Mouse (Mus musculus): ENCODE measurements around the gene Meis1. TPM values are rescaled to one million over a fixed set of nuclear protein-coding genes. Genes with fewer than 3 reads are reported as not detected.

The Meis1 gene
- polyA plus RNA-seq (2014; fragmentation: Nextera tagmentation; extraction: Ambion mirVana): 183 and 189 TPM in 2 replicates

DNA sequence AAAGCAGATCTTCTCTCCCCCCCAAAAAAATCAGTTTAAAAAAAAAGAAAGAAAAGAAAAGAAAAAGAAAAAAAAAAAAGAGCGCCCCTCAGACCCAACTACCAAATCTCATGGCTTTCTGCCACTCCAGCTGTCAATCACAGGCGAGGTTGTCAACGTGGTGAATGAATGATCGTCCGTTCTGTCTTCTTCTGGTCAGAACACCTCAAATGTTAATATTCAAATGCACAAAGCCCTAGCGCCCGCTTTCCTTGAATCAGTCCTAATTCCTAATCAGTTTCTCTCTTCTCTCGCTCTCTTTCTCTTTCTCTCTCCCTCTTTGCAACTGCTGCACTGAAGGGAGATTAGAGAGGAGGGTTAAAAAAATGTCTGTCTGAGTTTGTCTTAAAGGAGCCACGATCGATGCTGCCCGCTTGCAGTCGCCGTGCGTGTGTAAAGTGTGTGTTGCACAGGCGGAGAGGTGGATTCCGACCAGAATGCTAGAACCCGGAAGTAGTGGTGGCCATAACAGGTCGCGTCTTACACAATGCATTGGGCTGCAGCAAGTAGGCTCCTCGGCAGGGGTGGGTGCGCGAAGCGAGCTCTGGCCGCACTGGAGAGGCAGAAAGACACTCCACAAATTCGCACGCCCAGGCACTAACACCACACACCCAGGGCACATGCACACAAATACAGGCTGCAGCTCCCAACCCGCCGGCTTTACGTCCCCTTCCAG is at the start of gene Meis1:
Meis1 (minus strand) TSS at position 497 of the 715 bp plus-strand sequence.
- peak; percentile 89 for ATAC-seq (ENCODE audit: insufficient read depth, low FRiP score, low TSS enrichment)
- under 1% methylated on average over 29 of the region's 29 CpGs for WGBS
- H3K4me1 ChIP-seq (ENCODE audit: control insufficient read depth, insufficient read depth, low read length): peaks cover 25% of the 10 kb centered on the region

DNA sequence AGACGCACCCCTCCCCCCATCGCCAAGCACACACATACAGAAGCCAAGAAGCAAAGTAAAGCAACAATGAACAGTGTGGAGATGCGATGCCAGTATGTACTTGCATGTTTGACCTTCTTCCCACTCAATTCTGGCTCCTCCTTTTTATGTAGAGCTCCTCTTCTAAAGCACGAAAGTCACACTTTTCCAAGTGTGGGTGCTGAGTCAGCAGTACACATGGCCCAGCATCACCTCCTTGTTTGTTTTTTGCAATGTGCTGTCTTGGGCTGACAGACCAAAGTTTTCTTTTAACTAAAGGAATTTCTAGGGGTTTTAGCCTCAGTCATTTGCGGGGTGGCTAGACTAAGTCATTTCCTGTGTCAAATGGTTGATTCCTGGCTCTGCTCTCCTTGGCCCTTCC is 48.5 kb upstream of the Meis1 start:
- DNase-seq (ENCODE audit: low spot score) (no peak), ATAC-seq (ENCODE audit: insufficient read depth, low FRiP score, low TSS enrichment) (no peak)
- Histone ChIP-seq H3K36me3 (ENCODE audit: control insufficient read depth, insufficient read depth, low read length) (no peaks in the 10 kb centered on the region), H3K9ac (ENCODE audit: low read length) (no peak overlapping the region), H3K9me3 (ENCODE audit: control insufficient read depth, low read length) (no peaks in the 10 kb centered on the region), H3K27me3 (ENCODE audit: control insufficient read depth, insufficient read depth, low read length) (no peaks in the 10 kb centered on the region), H3K4me2 (ENCODE audit: low read depth) (no peak overlapping the region), H3K4me3 (ENCODE audit: low read depth, low read length) (no peak overlapping the region), H3K4me1 (ENCODE audit: control insufficient read depth, insufficient read depth, low read length) (no peaks in the 10 kb centered on the region), H3K27ac (ENCODE audit: low read depth, low read length) (no peak overlapping the region)
- 83% methylated on average over 5 of the region's 5 CpGs for WGBS

More for the DNA sequence above, at the start of gene Meis1:
- peak within 1 kb of the TSS; percentile 99 for H3K9ac ChIP-seq (ENCODE audit: low read length)
- H3K27ac ChIP-seq (ENCODE audit: low read depth, low read length): peak within 1 kb of the TSS; percentile 98
- peak within 1 kb of the TSS; percentile 92 for H3K4me2 ChIP-seq (ENCODE audit: low read depth)
- H3K27me3 ChIP-seq (ENCODE audit: control insufficient read depth, insufficient read depth, low read length): no peaks in the 10 kb centered on the region
- H3K36me3 ChIP-seq (ENCODE audit: control insufficient read depth, insufficient read depth, low read length): no peaks in the 10 kb centered on the region; the same call in 1 of the 2 replicates
- peak within 1 kb of the TSS; percentile 89 for H3K4me3 ChIP-seq (ENCODE audit: low read depth, low read length)
- DNase-seq (ENCODE audit: low spot score): peak; percentile 93
- no peaks in the 10 kb centered on the region for H3K9me3 ChIP-seq (ENCODE audit: control insufficient read depth, low read length)

DNA sequence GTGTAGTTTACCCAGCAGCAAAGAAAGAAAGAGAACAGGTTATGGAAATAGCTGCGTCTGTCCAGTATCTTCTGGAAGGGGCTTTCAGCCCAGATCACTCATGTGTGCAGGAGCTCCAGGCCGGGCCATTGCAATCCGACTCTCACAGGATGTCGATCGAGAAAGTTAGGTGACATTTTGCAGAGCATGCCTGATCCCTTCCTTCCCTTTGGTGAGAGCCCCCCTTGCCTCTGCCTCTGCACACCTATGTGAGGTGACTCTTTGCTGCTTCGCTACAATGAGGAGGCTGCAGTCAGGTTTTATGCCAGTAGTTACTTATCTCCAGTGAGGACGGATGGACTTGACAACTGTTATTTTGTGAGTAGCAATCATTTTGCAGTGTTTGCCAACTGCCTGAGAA is 30.5 kb upstream of the Meis1 start:
- Histone ChIP-seq H3K4me3 (ENCODE audit: low read depth, low read length) (no peak overlapping the region), H3K4me2 (ENCODE audit: low read depth) (no peak overlapping the region), H3K27me3 (ENCODE audit: control insufficient read depth, insufficient read depth, low read length) (no peaks in the 10 kb centered on the region), H3K9ac (ENCODE audit: low read length) (no peak overlapping the region), H3K36me3 (ENCODE audit: control insufficient read depth, insufficient read depth, low read length) (no peaks in the 10 kb centered on the region), H3K9me3 (ENCODE audit: control insufficient read depth, low read length) (no peaks in the 10 kb centered on the region), H3K27ac (ENCODE audit: low read depth, low read length) (no peak overlapping the region), H3K4me1 (ENCODE audit: control insufficient read depth, insufficient read depth, low read length) (no peaks in the 10 kb centered on the region)
- 77% methylated on average over 7 of the region's 7 CpGs for WGBS
- ATAC-seq (ENCODE audit: insufficient read depth, low FRiP score, low TSS enrichment): no peak
- no peak for DNase-seq (ENCODE audit: low spot score)

DNA sequence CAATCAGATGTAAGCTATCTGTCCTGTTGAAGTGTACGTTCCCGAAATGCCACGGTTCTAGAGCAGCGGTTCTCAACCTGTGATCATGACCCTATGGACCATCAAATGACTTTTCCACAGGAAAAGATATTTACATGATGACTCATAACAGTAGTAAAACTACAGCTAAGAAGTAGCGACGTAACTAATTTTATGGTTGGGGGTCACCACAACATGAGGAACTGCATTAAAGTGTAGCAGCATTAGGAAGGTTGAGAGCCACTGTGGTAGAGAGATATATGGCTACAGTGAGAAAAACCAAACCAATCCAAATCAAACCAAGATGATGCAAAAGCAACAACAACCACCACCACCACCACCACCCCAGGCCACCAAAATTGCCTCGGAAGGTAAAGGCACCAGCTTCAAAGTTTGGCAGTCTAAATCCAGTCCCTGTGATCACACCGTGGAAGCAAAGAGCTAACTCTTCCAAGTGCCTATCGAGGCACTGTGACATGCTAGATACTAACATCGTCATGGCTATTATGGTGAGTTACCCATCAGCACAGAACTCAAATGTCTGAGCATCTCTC is 17.9 kb upstream of the Meis1 start:
- DNase-seq (ENCODE audit: low spot score) (no peak), ATAC-seq (ENCODE audit: insufficient read depth, low FRiP score, low TSS enrichment) (no peak)
- H3K36me3 ChIP-seq (ENCODE audit: control insufficient read depth, insufficient read depth, low read length): no peaks in the 10 kb centered on the region
- H3K4me3 ChIP-seq (ENCODE audit: low read depth, low read length): no peak overlapping the region
- no peak overlapping the region for H3K4me2 ChIP-seq (ENCODE audit: low read depth)
- H3K27ac ChIP-seq (ENCODE audit: low read depth, low read length): no peak overlapping the region
- H3K27me3 ChIP-seq (ENCODE audit: control insufficient read depth, insufficient read depth, low read length): no peaks in the 10 kb centered on the region
- no peak overlapping the region for H3K9ac ChIP-seq (ENCODE audit: low read length)
- WGBS: 93% methylated on average over 10 of the region's 10 CpGs
- H3K4me1 ChIP-seq (ENCODE audit: control insufficient read depth, insufficient read depth, low read length): no peaks in the 10 kb centered on the region
- no peaks in the 10 kb centered on the region for H3K9me3 ChIP-seq (ENCODE audit: control insufficient read depth, low read length)

DNA sequence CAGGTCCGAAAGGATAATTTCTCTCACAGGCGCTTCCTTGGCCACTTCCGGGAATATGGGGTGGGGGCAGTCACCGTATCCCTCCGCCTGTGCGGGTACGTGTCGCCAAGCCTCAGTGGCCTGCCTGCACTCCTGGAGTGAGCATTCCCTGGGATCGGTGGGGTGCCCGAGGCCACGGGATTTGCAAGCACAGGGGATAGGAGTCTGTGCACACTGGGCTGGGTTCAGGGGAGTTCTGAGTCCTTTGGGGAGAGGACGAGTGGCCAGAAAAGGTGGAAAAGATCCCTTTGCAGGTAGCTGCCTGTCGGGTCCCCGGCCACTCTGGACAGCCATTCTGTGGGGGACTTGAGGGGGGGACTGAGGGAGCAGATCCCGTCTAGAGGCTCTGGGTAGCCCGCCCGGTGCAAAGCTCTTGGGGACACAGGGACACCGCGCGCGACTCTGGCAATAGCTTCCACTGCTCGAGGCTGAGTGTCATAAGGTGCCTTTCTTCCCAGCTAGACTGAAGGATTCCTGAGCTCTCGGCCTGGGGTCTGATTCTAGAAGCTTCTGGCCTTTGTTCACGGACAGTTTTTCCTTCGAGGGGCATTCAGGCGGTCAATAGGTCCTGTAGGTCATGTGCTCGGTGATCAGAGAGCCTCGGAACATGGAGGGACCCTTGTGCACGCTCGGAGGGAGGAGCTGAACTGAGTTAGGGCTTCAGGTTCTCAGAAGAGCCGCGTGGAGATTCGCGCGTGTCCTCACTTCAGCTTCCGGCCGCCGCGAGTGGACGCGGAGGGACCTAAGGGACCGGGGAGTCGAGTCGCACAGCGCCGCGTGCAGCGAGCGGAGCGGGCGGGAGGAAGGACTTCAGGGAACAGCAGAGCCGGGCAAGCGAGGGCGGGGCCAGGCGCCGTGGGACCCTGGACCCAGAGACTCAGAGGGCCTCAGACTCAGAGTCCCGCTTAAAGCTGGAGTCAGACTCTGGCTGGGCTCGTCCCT is 8.1 kb upstream of the Meis1 start:
- H3K9ac ChIP-seq (ENCODE audit: low read length): peak overlapping the region; percentile 83
- no peaks in the 10 kb centered on the region for H3K36me3 ChIP-seq (ENCODE audit: control insufficient read depth, insufficient read depth, low read length)
- WGBS: under 1% methylated on average over 58 of the region's 58 CpGs
- no peaks in the 10 kb centered on the region for H3K27me3 ChIP-seq (ENCODE audit: control insufficient read depth, insufficient read depth, low read length)
- ATAC-seq (ENCODE audit: insufficient read depth, low FRiP score, low TSS enrichment): peak; percentile 90
- peak; percentile 84 for DNase-seq (ENCODE audit: low spot score)
- peak overlapping the region; percentile 77 for H3K4me2 ChIP-seq (ENCODE audit: low read depth)
- peak overlapping the region; percentile 36 for H3K4me3 ChIP-seq (ENCODE audit: low read depth, low read length)
- H3K9me3 ChIP-seq (ENCODE audit: control insufficient read depth, low read length): no peaks in the 10 kb centered on the region
- H3K4me1 ChIP-seq (ENCODE audit: control insufficient read depth, insufficient read depth, low read length): peaks cover 26% of the 10 kb centered on the region
- peak overlapping the region; percentile 75 for H3K27ac ChIP-seq (ENCODE audit: low read depth, low read length)

DNA sequence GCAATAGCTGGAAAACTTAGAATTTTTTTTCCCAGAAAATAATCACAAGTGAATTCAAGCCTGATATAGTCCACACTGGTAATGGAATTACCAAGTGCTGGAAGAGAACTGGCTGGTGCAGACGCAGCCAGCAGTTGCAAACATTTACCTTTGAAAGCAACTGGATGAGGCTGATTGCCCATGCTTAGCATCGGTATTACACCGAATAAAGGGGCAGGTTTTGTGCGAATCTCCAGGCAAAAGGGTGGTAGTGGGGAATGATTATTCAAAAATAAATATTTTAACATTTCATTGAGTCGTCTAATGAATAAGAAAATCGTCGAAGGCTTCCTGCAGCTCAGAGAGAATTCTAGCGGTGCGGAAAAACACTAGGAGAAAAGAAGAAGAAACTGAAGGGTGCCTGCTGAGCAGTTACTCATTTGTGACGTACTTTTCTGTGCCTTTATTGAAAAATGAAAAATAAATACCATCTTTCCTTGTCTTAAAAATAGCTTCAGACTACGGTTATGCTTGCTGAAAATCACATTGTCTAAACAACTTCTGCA is 7.3 kb upstream of the Meis1 start:
- Histone ChIP-seq H3K4me1 (ENCODE audit: control insufficient read depth, insufficient read depth, low read length) (peaks cover 34% of the 10 kb centered on the region), H3K27ac (ENCODE audit: low read depth, low read length) (peak overlapping the region; percentile 75; the same call in 1 of the 2 replicates), H3K4me3 (ENCODE audit: low read depth, low read length) (peak overlapping the region; percentile 36), H3K9me3 (ENCODE audit: control insufficient read depth, low read length) (no peaks in the 10 kb centered on the region), H3K9ac (ENCODE audit: low read length) (peak overlapping the region; percentile 83), H3K36me3 (ENCODE audit: control insufficient read depth, insufficient read depth, low read length) (no peaks in the 10 kb centered on the region), H3K27me3 (ENCODE audit: control insufficient read depth, insufficient read depth, low read length) (no peaks in the 10 kb centered on the region), H3K4me2 (ENCODE audit: low read depth) (peak overlapping the region; percentile 77)
- DNase-seq (ENCODE audit: low spot score): no peak
- no peak for ATAC-seq (ENCODE audit: insufficient read depth, low FRiP score, low TSS enrichment)
- WGBS: 3% methylated on average over 11 of the region's 11 CpGs

DNA sequence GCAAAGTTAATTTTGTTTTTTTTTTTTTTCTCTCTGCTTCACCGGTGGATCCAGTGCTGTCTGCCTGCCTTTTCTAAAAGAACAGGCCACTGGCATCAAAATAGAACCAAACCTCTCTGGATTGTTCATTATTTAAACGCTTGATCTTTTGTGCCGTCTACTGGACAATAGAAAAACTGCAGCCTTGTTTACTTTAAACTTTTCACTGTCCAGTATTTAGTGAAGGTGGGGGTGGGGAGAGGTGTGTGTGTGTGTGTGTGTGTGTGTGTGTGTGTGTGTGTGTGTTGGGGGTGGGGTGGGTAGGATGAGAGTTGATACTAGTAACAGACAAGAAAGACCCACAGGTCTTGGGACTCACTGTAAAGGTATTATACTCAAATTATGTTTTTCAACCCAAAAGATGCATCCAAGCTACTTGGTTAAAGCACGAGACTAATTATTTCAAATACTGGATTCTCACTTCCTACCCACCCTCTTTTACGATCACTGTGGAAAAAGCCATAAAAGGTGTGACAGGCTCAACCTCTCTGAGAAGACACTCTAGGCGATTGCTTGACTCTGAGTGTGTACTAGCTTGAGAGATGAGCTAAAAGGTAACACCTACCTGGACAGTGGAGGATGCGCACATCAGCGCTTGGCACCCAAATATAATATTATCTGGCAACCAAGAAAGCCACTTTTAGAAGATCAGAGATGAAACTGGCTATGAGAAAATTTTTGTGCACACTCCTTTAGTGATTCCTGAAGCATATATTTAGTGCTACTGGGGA is 5.9 kb upstream of the Meis1 start:
- no peak overlapping the region for H3K27ac ChIP-seq (ENCODE audit: low read depth, low read length)
- H3K27me3 ChIP-seq (ENCODE audit: control insufficient read depth, insufficient read depth, low read length): no peaks in the 10 kb centered on the region
- ATAC-seq (ENCODE audit: insufficient read depth, low FRiP score, low TSS enrichment): no peak

DNA sequence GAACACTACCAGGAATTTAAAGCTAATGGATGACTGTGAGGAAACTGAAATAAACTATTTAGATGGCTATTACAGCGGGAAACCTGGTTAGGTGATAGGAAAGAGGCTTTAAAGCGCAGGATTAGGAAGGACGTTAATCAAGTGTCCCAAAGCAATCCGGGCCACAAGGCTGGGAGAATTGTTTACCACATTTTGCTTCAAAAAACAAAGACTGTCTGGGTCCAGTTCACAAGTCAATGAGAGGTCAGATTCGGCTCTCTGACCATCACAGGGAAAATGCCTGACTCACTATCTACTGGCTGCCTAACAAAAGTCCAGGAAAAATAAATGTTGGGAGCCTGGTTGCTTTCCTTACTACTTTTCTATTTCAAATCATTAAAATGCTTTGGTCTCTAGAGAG is 4.6 kb upstream of the Meis1 start:
- DNase-seq (ENCODE audit: low spot score): no peak
- no peak for ATAC-seq (ENCODE audit: insufficient read depth, low FRiP score, low TSS enrichment)
- WGBS: 6% methylated on average over 5 of the region's 5 CpGs

More for the DNA sequence above, 5.9 kb upstream of the Meis1 start:
- H3K4me2 ChIP-seq (ENCODE audit: low read depth): no peak overlapping the region
- peak; percentile 38 for DNase-seq (ENCODE audit: low spot score)
- no peaks in the 10 kb centered on the region for H3K36me3 ChIP-seq (ENCODE audit: control insufficient read depth, insufficient read depth, low read length)
- WGBS: 24% methylated on average over 8 of the region's 8 CpGs
- H3K9ac ChIP-seq (ENCODE audit: low read length): no peak overlapping the region
- peaks cover 37% of the 10 kb centered on the region for H3K4me1 ChIP-seq (ENCODE audit: control insufficient read depth, insufficient read depth, low read length)
- no peaks in the 10 kb centered on the region for H3K9me3 ChIP-seq (ENCODE audit: control insufficient read depth, low read length)
- H3K4me3 ChIP-seq (ENCODE audit: low read depth, low read length): no peak overlapping the region

More for the DNA sequence above, 4.6 kb upstream of the Meis1 start:
- peaks cover 37% of the 10 kb centered on the region for H3K4me1 ChIP-seq (ENCODE audit: control insufficient read depth, insufficient read depth, low read length)
- H3K4me2 ChIP-seq (ENCODE audit: low read depth): 0 out of 2 replicates have a peak overlapping the region, but pooled peaks have one; percentile 8
- H3K9me3 ChIP-seq (ENCODE audit: control insufficient read depth, low read length): no peaks in the 10 kb centered on the region
- H3K9ac ChIP-seq (ENCODE audit: low read length): no peak overlapping the region
- no peaks in the 10 kb centered on the region for H3K27me3 ChIP-seq (ENCODE audit: control insufficient read depth, insufficient read depth, low read length)
- no peaks in the 10 kb centered on the region for H3K36me3 ChIP-seq (ENCODE audit: control insufficient read depth, insufficient read depth, low read length)
- H3K4me3 ChIP-seq (ENCODE audit: low read depth, low read length): no peak overlapping the region
- H3K27ac ChIP-seq (ENCODE audit: low read depth, low read length): 0 out of 2 replicates have a peak overlapping the region, but pooled peaks have one; percentile 20
